Mouse (Mus musculus) kidney, postnatal 36 days (tissue): ENCODE measurements at regions not wholly inside any gene's neighbourhood (a gene's known extent, or its start where the extent isn't known, plus 50 kb on each side); places are given as distances from the start of the nearest gene placed in this dataset.
A peak's percentile ranks its signal among the peaks of the same experiment; 100 is the strongest.
"Not testable (repeated sequence)": the region's sequence is repeated elsewhere in the genome, so short reads cannot be mapped to it uniquely, and the experiment has no call there.

ENCODE experiments used
- DNase-seq, 2 experiments: peaks; one replicate each; pipeline ENCODE4 v3.0.0; 2021 to 2022; ENCODE audit warnings: mixed read lengths in 2 of 2

GRCm38 (mm10) chrX:135112109-135112508 lies 65.3 kb downstream of the Gm15023 start:
- peak in 1 of 2 experiments; percentile 45 for DNase-seq

- peak in 1 of 2 experiments; percentile 63 for DNase-seq
Measured at GRCm38 (mm10) chrX:135110866-135111265, 66.6 kb downstream of the Gm15023 start.

- peak; percentile 4 to 17 for DNase-seq
Measured at GRCm38 (mm10) chrX:135101594-135101993, 75.8 kb downstream of the Gm15023 start.

- DNase-seq = no peak
Measured at GRCm38 (mm10) chrX:135098101-135098500, 79.3 kb downstream of the Gm15023 start.

GRCm38 (mm10) chrX:135096206-135096605 lies 81.2 kb downstream of the Gm15023 start:
- DNase-seq = no peak

GRCm38 (mm10) chrX:135091074-135091473 lies 82.1 kb upstream of the Zmat1 start:
- DNase-seq = peak; percentile 44 to 76

- peak; percentile 20 to 36 for DNase-seq
Measured at GRCm38 (mm10) chrX:135087068-135087579, 78.1 kb upstream of the Zmat1 start.

GRCm38 (mm10) chrX:135086564-135086963 lies 77.6 kb upstream of the Zmat1 start:
- DNase-seq = peak in 1 of 2 experiments; percentile 7

GRCm38 (mm10) chrX:135085770-135086553 lies 77.0 kb upstream of the Zmat1 start:
- DNase-seq = not testable (repeated sequence)

- no peak for DNase-seq
Measured at GRCm38 (mm10) chrX:135080380-135081158, 71.6 kb upstream of the Zmat1 start.

- DNase-seq = no peak
Measured at GRCm38 (mm10) chrX:135079388-135079787, 70.4 kb upstream of the Zmat1 start.

- DNase-seq = no peak
Measured at GRCm38 (mm10) chrX:135075903-135076302, 66.9 kb upstream of the Zmat1 start.

GRCm38 (mm10) chrX:135069448-135069847 lies 60.4 kb upstream of the Zmat1 start:
- no peak for DNase-seq

- DNase-seq = no peak
Measured at GRCm38 (mm10) chrX:135060184-135060583, 51.2 kb upstream of the Zmat1 start.

GRCm38 (mm10) chrX:135058949-135059348 lies 49.9 kb upstream of the Zmat1 start:
- DNase-seq = no peak
